ENCODE assay signal across 8 mouse cellular contexts in the genomic region with DNA sequence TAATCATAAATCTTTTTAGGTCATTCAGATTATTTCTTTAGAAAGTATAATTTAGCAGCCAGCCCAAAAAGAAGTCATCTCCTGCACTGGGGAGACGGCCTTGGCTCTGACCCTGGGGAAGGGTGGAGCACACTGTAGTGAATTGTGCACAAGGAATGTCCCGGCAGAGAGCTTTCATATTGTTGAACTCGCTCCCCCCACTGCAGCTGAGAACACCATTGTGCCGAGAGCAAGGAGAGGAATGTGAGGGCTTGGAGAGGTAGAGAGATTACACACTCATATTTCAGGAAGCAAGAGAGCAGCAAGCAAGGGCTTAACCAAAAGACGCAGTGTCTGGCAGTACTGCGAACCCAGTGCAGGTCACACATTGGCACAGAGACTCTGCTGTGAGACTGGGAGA.
DNase-seq lines count a peak whose midpoint lies in the region; ATAC-seq and TF ChIP-seq lines count a peak whose summit lies in the region.
"Had no signal": no experiment of that assay in that cellular context is flagged by ENCODE, and none has a peak within 500 bp of the region (broad histone marks: within the 10 kb centered on the region; RNA-seq: fewer than 3 reads in every experiment).

No protein-coding gene starts in this region.

- TF ChIP-seq CTCF in cortical plate, adult 2 months (IDR thresholded peaks at IDR 0.05; ENCODE audit: extremely low read depth, insufficient read depth, low read length) = no peak

- no peak overlapping the region for H3K4me3 ChIP-seq in cortical plate, adult 2 months (ENCODE audit: insufficient read depth, low read length)
- no peak overlapping the region for H3K4me3 ChIP-seq in heart, embryonic 15.5 days
- no peak overlapping the region for H3K4me3 ChIP-seq in limb, embryonic 14.5 days (replicated peaks; ENCODE audit: low read length)
- H3K4me3 ChIP-seq: neural tube, embryonic 12.5 days had no signal

- H3K4me1 ChIP-seq in cortical plate, adult 2 months (ENCODE audit: control insufficient read depth, insufficient read depth, low read length) = peaks cover 2% of the 10 kb centered on the region; the same call in 1 of the 2 replicates
- H3K4me1 ChIP-seq in heart, embryonic 15.5 days (replicated peaks) = peaks cover 42% of the 10 kb centered on the region
- H3K4me1 ChIP-seq in limb, embryonic 14.5 days (ENCODE audit: control insufficient read depth, insufficient read depth, low read length) = peaks cover 27% of the 10 kb centered on the region

- peak; percentile 75 for DNase-seq in R1 (ENCODE audit: low read depth, low spot score)
- DNase-seq in limb, embryonic 14.5 days (ENCODE audit: low spot score) = peak; percentile 62
- no peak for DNase-seq in right cerebral cortex, postnatal 14 days
- no peak for DNase-seq in cerebellum, postnatal 4 days (ENCODE audit: low spot score in 2 of 2)

- H3K9ac ChIP-seq in heart, embryonic 15.5 days = no peak overlapping the region
- no peak overlapping the region for H3K9ac ChIP-seq in limb, embryonic 14.5 days (ENCODE audit: low read depth, low read length, severe bottlenecking)
- H3K9ac ChIP-seq: neural tube, embryonic 12.5 days had no signal

- H3K36me3 ChIP-seq in heart, embryonic 15.5 days = no peaks in the 10 kb centered on the region
- no peaks in the 10 kb centered on the region for H3K36me3 ChIP-seq in limb, embryonic 14.5 days (ENCODE audit: control insufficient read depth, insufficient read depth, low read length)
- H3K36me3 ChIP-seq: neural tube, embryonic 12.5 days had no signal

- ATAC-seq in heart, embryonic 15.5 days (replicated peaks; ENCODE audit: insufficient number of reproducible peaks, insufficient read depth, low FRiP score, low read depth) = peak; percentile 76
- ATAC-seq in limb, embryonic 14.5 days (ENCODE audit: low FRiP score, low read depth) = peak; percentile 51
- no peak for ATAC-seq in cerebellum, adult (ENCODE audit: insufficient number of reproducible peaks, low FRiP score, low TSS enrichment)

- WGBS in heart, embryonic 15.5 days = 14% methylated on average over 6 of the region's 6 CpGs
- WGBS in limb, embryonic 14.5 days = 27% methylated on average over 6 of the region's 6 CpGs

- no peak for TF ChIP-seq POLR2A in cortical plate, adult 2 months (IDR thresholded peaks at IDR 0.05; ENCODE audit: extremely low read depth, insufficient read depth, low read length)
- no peak for TF ChIP-seq POLR2A in limb, embryonic 14.5 days (IDR thresholded peaks at IDR 0.05; ENCODE audit: borderline replicate concordance, extremely low read depth, insufficient read depth, insufficient read length)

- H3K4me2 ChIP-seq in heart, embryonic 15.5 days = no peak overlapping the region
- H3K4me2 ChIP-seq in limb, embryonic 14.5 days (replicated peaks; ENCODE audit: low read depth, low read length, severe bottlenecking) = no peak overlapping the region
- H3K4me2 ChIP-seq: neural tube, embryonic 12.5 days had no signal

- peak overlapping the region; percentile 55 for H3K27ac ChIP-seq in cortical plate, adult 2 months (ENCODE audit: insufficient read depth, low read length)
- peak overlapping the region; percentile 85 for H3K27ac ChIP-seq in heart, embryonic 15.5 days
- H3K27ac ChIP-seq in limb, embryonic 14.5 days (replicated peaks; ENCODE audit: low read depth, low read length) = 0 out of 2 replicates have a peak overlapping the region, but pooled peaks have one; percentile 6
- H3K27ac ChIP-seq: neural tube, embryonic 12.5 days had no signal

- H3K27me3 ChIP-seq in heart, embryonic 15.5 days = no peaks in the 10 kb centered on the region
- H3K27me3 ChIP-seq in limb, embryonic 14.5 days (ENCODE audit: control insufficient read depth, insufficient read depth, low read length) = no peaks in the 10 kb centered on the region
- H3K27me3 ChIP-seq: neural tube, embryonic 12.5 days had no signal

- no peaks in the 10 kb centered on the region for H3K9me3 ChIP-seq in heart, embryonic 15.5 days (replicated peaks)
- H3K9me3 ChIP-seq in limb, embryonic 14.5 days (ENCODE audit: control insufficient read depth, low read length) = no peaks in the 10 kb centered on the region

Comparison
In these comparisons a context has a peak if more than half of its experiments do, and no peak if none do; other contexts are left out.
1. DNase-seq: peak in R1 (single experiment) and limb, embryonic 14.5 days (single experiment); none in right cerebral cortex, postnatal 14 days (single experiment) and cerebellum, postnatal 4 days (0 of 2).
2. H3K27ac ChIP-seq: peak in every context shown above with its lines; median percentile 85 in heart, embryonic 15.5 days; 55 in cortical plate, adult 2 months; 6 in limb, embryonic 14.5 days.